Mouse (Mus musculus): ENCODE results near the gene Styx.

Gene Styx

DNA sequence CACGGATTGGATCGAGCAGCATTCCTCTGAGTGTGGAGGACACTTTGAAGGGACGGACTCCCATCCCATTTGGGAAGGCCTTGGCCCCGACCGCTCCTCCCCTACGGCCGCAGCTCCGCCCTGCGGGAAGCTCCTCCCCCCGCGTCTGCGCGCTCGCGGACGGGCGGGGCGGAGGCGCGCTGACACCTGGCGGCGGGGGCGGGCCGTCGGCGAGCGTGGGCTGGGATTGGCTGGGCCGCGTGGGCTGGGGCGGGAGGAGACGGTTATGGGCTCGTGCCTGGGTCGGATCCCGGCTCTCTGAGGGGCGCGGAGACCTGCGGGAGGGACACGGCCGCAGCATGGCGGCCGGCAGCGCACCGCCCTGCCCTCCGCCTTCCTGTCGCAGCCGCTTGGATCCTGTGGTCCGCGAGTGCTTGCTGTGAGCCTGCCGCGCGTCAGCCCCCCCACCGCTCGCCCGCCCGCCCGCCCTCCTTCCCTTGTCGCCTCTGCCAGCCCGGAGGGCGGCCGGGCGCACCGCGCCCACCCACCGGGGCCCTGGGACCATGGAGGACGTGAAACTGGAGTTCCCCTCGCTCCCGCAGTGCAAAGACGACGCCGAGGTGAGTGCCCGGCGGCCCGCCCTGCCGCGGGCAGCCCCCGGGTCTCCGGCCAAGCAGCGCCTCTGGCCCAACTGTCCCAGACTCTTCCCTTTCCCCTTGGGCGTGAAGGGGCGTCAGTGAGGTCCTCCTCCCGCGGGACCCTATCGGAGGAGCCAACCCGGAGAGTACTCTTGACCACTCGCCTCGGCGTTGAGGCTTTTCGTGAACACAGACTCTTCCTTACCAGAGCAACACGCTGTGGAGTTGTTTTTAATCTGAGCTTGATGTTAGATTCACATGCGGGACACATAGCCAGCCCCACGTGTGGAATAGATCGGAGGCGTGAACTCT, at the start of gene Styx:
Gene Styx (plus strand): TSS at position 163 of the 929 bp plus-strand sequence.
- in situ Hi-C loops (cut with MboI; ENCODE audit: low pct_unique_long_range_greater_than_20kb in 1 of 2, low sequenced_read_pairs in 2 of 2, unreplicated experiment in 1 of 2) = no loop called here

DNA sequence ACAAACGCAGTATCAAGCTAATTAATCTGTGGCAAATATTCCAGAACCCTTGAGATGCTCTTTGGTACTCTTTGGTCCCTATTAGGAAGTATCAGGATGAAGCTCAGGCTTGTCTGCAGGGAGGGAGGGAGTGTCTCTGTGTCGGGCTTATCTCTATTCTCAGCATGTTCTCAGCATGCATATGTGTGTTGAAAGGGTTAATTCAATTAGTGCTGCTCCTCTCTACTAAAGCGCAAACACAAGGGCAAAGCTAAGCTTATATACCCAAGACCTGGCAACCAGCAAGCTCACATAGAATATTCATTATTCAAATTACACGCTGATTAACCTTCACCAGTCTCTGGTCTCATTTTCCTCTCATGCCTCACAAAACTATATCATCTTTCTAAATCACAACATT, 47.0 kb upstream of the Styx start:
- in situ Hi-C loops (cut with MboI; ENCODE audit: low pct_unique_long_range_greater_than_20kb in 1 of 2, low sequenced_read_pairs in 2 of 2, unreplicated experiment in 1 of 2) = no loop called here

- in situ Hi-C loops (cut with MboI; ENCODE audit: low pct_unique_long_range_greater_than_20kb in 1 of 2, low sequenced_read_pairs in 2 of 2, unreplicated experiment in 1 of 2) = no loop called here
Measured at GRCm38 (mm10) chr14:45304389-45304788, 46.5 kb upstream of the Styx start.

- in situ Hi-C loops (cut with MboI; ENCODE audit: low pct_unique_long_range_greater_than_20kb in 1 of 2, low sequenced_read_pairs in 2 of 2, unreplicated experiment in 1 of 2) = no loop called here
Measured at GRCm38 (mm10) chr14:45305852-45306251, 45.0 kb upstream of the Styx start.

GRCm38 (mm10) chr14:45307630-45308328, 43.1 kb upstream of the Styx start:
- in situ Hi-C loops (cut with MboI; ENCODE audit: low pct_unique_long_range_greater_than_20kb in 1 of 2, low sequenced_read_pairs in 2 of 2, unreplicated experiment in 1 of 2) = no loop called here

GRCm38 (mm10) chr14:45309646-45310045, 41.2 kb upstream of the Styx start:
- in situ Hi-C loops (cut with MboI; ENCODE audit: low pct_unique_long_range_greater_than_20kb in 1 of 2, low sequenced_read_pairs in 2 of 2, unreplicated experiment in 1 of 2) = no loop called here

- in situ Hi-C loops (cut with MboI; ENCODE audit: low pct_unique_long_range_greater_than_20kb in 1 of 2, low sequenced_read_pairs in 2 of 2, unreplicated experiment in 1 of 2) = no loop called here
Measured at GRCm38 (mm10) chr14:45310101-45310500, 40.8 kb upstream of the Styx start.

DNA sequence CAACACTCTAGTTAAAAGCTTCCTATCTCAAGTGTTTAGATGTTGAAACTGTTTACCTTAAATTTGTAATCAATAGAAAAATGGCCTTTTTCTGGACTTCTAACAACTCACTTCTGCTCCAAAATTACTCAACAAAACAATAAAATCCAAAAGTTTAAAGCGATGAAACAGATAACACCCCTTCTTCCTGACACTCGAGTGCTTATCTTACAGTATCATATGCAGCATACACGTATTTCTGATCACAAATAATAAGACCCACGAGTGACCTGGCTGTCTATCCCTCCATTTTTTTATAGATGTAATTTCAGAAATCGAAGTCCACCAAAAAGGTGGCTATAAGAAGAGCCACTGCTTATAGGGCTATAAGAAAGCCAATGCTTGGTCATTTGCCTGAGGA, 34.0 kb upstream of the Styx start:
- in situ Hi-C loops (cut with MboI; ENCODE audit: low pct_unique_long_range_greater_than_20kb in 1 of 2, low sequenced_read_pairs in 2 of 2, unreplicated experiment in 1 of 2) = no loop called here

- in situ Hi-C loops (cut with MboI; ENCODE audit: low pct_unique_long_range_greater_than_20kb in 1 of 2, low sequenced_read_pairs in 2 of 2, unreplicated experiment in 1 of 2) = no loop called here
Measured at GRCm38 (mm10) chr14:45317921-45318411, 32.9 kb upstream of the Styx start.

- in situ Hi-C loops (cut with MboI; ENCODE audit: low pct_unique_long_range_greater_than_20kb in 1 of 2, low sequenced_read_pairs in 2 of 2, unreplicated experiment in 1 of 2) = no loop called here
Measured at GRCm38 (mm10) chr14:45318426-45319236, 32.3 kb upstream of the Styx start, which contains the start of gene Ero1l. Gene Ero1l (minus strand): TSS chr14:45318771.

GRCm38 (mm10) chr14:45319237-45319610, 31.7 kb upstream of the Styx start:
- in situ Hi-C loops (cut with MboI; ENCODE audit: low pct_unique_long_range_greater_than_20kb in 1 of 2, low sequenced_read_pairs in 2 of 2, unreplicated experiment in 1 of 2) = no loop called here

GRCm38 (mm10) chr14:45320111-45320510, 30.8 kb upstream of the Styx start:
- in situ Hi-C loops (cut with MboI; ENCODE audit: low pct_unique_long_range_greater_than_20kb in 1 of 2, low sequenced_read_pairs in 2 of 2, unreplicated experiment in 1 of 2) = no loop called here

GRCm38 (mm10) chr14:45321067-45321466, 29.8 kb upstream of the Styx start:
- in situ Hi-C loops (cut with MboI; ENCODE audit: low pct_unique_long_range_greater_than_20kb in 1 of 2, low sequenced_read_pairs in 2 of 2, unreplicated experiment in 1 of 2) = no loop called here

GRCm38 (mm10) chr14:45321622-45322021, 29.3 kb upstream of the Styx start:
- in situ Hi-C loops (cut with MboI; ENCODE audit: low pct_unique_long_range_greater_than_20kb in 1 of 2, low sequenced_read_pairs in 2 of 2, unreplicated experiment in 1 of 2) = no loop called here

GRCm38 (mm10) chr14:45322450-45322849, 28.4 kb upstream of the Styx start:
- in situ Hi-C loops (cut with MboI; ENCODE audit: low pct_unique_long_range_greater_than_20kb in 1 of 2, low sequenced_read_pairs in 2 of 2, unreplicated experiment in 1 of 2) = no loop called here

- in situ Hi-C loops (cut with MboI; ENCODE audit: low pct_unique_long_range_greater_than_20kb in 1 of 2, low sequenced_read_pairs in 2 of 2, unreplicated experiment in 1 of 2) = no loop called here
Measured at GRCm38 (mm10) chr14:45323320-45323719, 27.6 kb upstream of the Styx start.

GRCm38 (mm10) chr14:45325471-45325870, 25.4 kb upstream of the Styx start:
- in situ Hi-C loops (cut with MboI; ENCODE audit: low pct_unique_long_range_greater_than_20kb in 1 of 2, low sequenced_read_pairs in 2 of 2, unreplicated experiment in 1 of 2) = loop anchor here in 1 of 2 experiments (25.0 kb wide), 1 partner anchor 1937 kb away; no protein-coding TSS in a partner anchor

GRCm38 (mm10) chr14:45328072-45328713, 22.7 kb upstream of the Styx start:
- in situ Hi-C loops (cut with MboI; ENCODE audit: low pct_unique_long_range_greater_than_20kb in 1 of 2, low sequenced_read_pairs in 2 of 2, unreplicated experiment in 1 of 2) = loop anchor here in 1 of 2 experiments (25.0 kb wide), 1 partner anchor 1934 kb away; no protein-coding TSS in a partner anchor

Measured in mouse embryonic stem cell (cell line).